Mouse (Mus musculus): ENCODE data around the gene Fignl2. TPM values are rescaled to one million over a fixed set of nuclear protein-coding genes. Genes with fewer than 3 reads are reported as not detected.

Gene Fignl2
- polyA plus RNA-seq, 1 experiment = not detected

DNA sequence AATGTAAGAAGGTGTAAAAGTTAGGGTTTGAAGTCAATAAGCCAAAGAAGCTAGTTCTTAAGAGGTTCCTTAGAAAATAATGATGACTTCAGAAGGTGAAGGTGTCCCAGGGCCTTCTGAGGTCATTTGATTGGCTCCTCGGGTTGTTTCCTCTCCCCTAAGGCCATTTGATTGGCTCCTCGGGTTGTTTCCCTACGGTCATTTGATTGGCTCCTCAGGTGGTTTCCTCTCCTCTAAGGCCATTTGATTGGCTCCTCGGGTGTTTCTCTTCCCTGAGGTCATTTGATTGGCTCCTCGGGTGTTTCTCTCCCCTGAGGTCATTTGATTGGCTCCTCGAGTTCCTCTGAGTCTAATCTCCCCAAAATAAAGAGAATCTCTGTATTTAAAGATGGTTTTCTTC is 67.0 kb downstream of the Fignl2 start:
- TF ChIP-seq GATA1 (IDR thresholded peaks at IDR 0.05; ENCODE audit: low read length) = no peak

DNA sequence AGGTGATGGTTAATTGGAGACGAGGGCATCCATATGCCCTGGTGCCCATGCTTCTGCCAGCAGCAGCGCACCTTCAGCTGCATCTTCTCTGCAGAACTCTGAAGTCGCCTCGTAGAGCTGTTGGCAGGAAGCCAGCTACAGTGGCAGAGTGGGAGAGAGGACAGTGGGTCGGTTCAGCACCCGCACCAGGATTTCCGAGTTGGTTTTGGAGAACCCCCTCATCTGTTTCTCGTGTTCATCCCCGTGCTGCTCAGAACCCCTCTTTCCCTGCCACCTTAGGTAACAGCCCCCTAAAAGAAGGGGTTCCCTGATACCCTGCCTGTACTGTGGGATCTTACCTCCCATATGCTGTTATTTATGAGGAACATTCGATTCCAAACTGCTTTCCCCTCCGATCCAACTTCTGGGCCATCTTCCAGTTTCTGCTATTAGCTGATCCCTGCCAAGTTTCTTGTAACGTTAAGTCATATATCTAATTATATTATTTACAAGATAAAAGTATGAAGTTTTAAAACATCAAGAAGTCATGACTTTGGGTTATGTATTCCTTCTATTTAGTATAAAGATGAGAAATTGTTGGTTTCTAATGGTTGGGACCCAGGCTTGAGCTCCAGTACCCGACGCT is 69.9 kb downstream of the Fignl2 start:
- TF ChIP-seq GATA1 (IDR thresholded peaks at IDR 0.05; ENCODE audit: low read length) = no peak

- no peak for TF ChIP-seq GATA1 (IDR thresholded peaks at IDR 0.05; ENCODE audit: low read length)
Measured at GRCm38 (mm10) chr15:101007236-101007635, 71.1 kb downstream of the Fignl2 start.

DNA sequence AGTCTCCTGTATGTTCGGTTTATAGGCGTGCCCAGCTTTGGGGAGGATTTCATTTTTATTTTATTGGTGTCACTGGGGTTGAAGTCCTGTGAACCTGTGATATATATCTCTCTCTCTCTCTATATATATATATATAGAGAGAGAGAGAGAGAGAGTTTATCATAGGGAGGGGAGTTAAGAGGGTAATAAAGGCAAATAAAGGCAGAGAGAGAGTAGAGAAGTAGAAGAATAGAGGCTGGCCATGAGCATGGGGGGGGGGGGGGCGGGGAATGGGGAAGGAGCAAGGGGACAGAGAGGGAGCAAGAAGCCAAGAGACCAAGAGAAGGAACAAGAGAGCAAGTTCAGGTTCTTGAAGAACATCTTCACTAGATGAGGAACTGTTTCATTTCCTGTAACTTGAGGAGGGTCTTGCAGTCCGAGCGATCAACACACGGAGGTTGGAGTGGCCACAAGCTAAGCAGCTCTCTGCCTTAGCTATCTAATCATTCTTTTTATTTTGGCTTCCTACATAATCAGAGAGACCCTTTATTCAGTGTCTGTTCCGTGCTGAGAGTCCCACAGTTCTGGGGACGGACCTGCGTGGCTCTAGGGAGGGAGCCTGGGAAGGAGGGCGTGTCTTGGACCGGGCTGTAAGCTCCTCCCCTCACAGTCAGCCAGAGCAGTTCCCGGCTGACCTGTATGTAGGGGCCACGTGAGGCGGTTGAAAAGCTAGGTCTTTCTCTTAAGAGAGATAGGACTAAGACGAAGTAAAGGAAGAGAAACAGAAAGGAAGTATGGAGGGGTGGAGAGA is 71.9 kb downstream of the Fignl2 start:
- TF ChIP-seq GATA1 (IDR thresholded peaks at IDR 0.05; ENCODE audit: low read length) = no peak

- TF ChIP-seq GATA1 (IDR thresholded peaks at IDR 0.05; ENCODE audit: low read length) = no peak
Measured at GRCm38 (mm10) chr15:101005717-101006116, 72.7 kb downstream of the Fignl2 start.

GRCm38 (mm10) chr15:101004538-101004937 is 73.8 kb downstream of the Fignl2 start:
- TF ChIP-seq GATA1 (IDR thresholded peaks at IDR 0.05; ENCODE audit: low read length) = no peak

DNA sequence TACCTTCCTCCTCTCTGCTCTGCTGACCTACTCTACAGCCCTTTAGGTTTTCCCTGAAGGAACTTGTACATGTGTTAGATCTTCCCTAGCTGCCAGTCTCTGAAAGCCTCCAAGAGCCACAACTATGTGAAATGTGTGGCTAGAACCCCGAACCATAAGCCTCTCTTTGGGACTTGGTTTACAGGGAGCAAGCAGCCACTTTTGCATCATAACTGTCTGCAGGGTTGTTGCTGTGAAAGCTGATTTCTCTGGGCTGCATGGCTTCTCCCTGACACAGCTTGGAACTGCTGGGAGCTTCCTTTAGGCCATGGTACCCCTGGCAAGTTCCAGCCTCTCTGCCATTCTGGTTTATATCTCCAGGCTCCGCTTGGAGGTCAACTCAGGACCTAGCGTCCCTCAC is 75.9 kb downstream of the Fignl2 start:
- no peak for TF ChIP-seq GATA1 (IDR thresholded peaks at IDR 0.05; ENCODE audit: low read length)

- no peak for TF ChIP-seq GATA1 (IDR thresholded peaks at IDR 0.05; ENCODE audit: low read length)
Measured at GRCm38 (mm10) chr15:101001685-101002084, 76.7 kb downstream of the Fignl2 start.

Other genes starting within 250 kb of the Fignl2 start
- gene Scn8a, start 208.7 kb downstream of the Fignl2 start, polyA plus RNA-seq (2012) = not detected in 2 replicates
- gene Gm47841, start 31.2 kb downstream of the Fignl2 start, polyA plus RNA-seq (2012) = not detected in 2 replicates
- not detected in 2 replicates for gene Ankrd33, start 37.2 kb upstream of the Fignl2 start, polyA plus RNA-seq (2012)
- gene Acvrl1, start 50.0 kb upstream of the Fignl2 start, polyA plus RNA-seq (2012) = not detected in 2 replicates
- not detected in 2 replicates for gene Acvr1b, start 95.5 kb upstream of the Fignl2 start, polyA plus RNA-seq (2012)
- gene Grasp, start 145.6 kb upstream of the Fignl2 start, polyA plus RNA-seq (2012) = not detected in 2 replicates
- gene Nr4a1, start 175.7 kb upstream of the Fignl2 start, polyA plus RNA-seq (2012) = not detected in 2 replicates
- gene Atg101, start 205.7 kb upstream of the Fignl2 start, polyA plus RNA-seq (2012) = 39.0 and 53.7 TPM in 2 replicates
- not detected in 2 replicates for gene 6030408B16Rik, start 214.6 kb upstream of the Fignl2 start, polyA plus RNA-seq (2012)